Mouse (Mus musculus) cerebellum, adult 11-12 months (tissue): Measurements from ENCODE around the gene Tmco3.
"Not testable (repeated sequence)": the region's sequence is repeated elsewhere in the genome, so short reads cannot be mapped to it uniquely, and the experiment has no call there.

Experiments used
- DNase-seq: peaks from one replicate; pipeline ENCODE4 v3.0.0; 2022

Gene Tmco3

GRCm38 (mm10) chr8:13306916-13307315, 18.9 kb downstream of the Tmco3 start:
- DNase-seq: no peak

- no peak for DNase-seq
Measured at GRCm38 (mm10) chr8:13314922-13315321, 26.9 kb downstream of the Tmco3 start.

- DNase-seq: no peak
Measured at GRCm38 (mm10) chr8:13316671-13317070, 28.7 kb downstream of the Tmco3 start.

GRCm38 (mm10) chr8:13326598-13326997, 38.6 kb downstream of the Tmco3 start:
- DNase-seq: no peak

GRCm38 (mm10) chr8:13334671-13335070, 46.7 kb downstream of the Tmco3 start:
- no peak for DNase-seq

- DNase-seq: not testable (repeated sequence)
Measured at GRCm38 (mm10) chr8:13337245-13337644, 49.3 kb downstream of the Tmco3 start.

- DNase-seq: no peak
Measured at GRCm38 (mm10) chr8:13337678-13338077, 49.7 kb downstream of the Tmco3 start.

GRCm38 (mm10) chr8:13338255-13338860, 50.4 kb downstream of the Tmco3 start, which contains the start of gene Tfdp1:
Gene Tfdp1, plus strand, starts transcription at chr8:13338751.
- DNase-seq: peak; percentile 91

GRCm38 (mm10) chr8:13338901-13339645, 51.1 kb downstream of the Tmco3 start:
- DNase-seq: peak; percentile 66

GRCm38 (mm10) chr8:13339646-13339990, 51.6 kb downstream of the Tmco3 start:
- DNase-seq: no peak

GRCm38 (mm10) chr8:13340650-13341049, 52.7 kb downstream of the Tmco3 start:
- DNase-seq: no peak

GRCm38 (mm10) chr8:13342340-13342739, 54.4 kb downstream of the Tmco3 start:
- no peak for DNase-seq

- DNase-seq: no peak
Measured at GRCm38 (mm10) chr8:13343134-13343533, 55.1 kb downstream of the Tmco3 start.

- DNase-seq: no peak
Measured at GRCm38 (mm10) chr8:13350052-13350451, 62.1 kb downstream of the Tmco3 start.

- no peak for DNase-seq
Measured at GRCm38 (mm10) chr8:13351593-13351992, 63.6 kb downstream of the Tmco3 start.

- DNase-seq: no peak
Measured at GRCm38 (mm10) chr8:13352601-13353000, 64.6 kb downstream of the Tmco3 start.

GRCm38 (mm10) chr8:13353155-13353833, 65.3 kb downstream of the Tmco3 start:
- no peak for DNase-seq

GRCm38 (mm10) chr8:13353883-13354282, 65.9 kb downstream of the Tmco3 start:
- DNase-seq: no peak

- no peak for DNase-seq
Measured at GRCm38 (mm10) chr8:13356221-13356620, 68.2 kb downstream of the Tmco3 start.

- DNase-seq: no peak
Measured at GRCm38 (mm10) chr8:13356681-13357080, 68.7 kb downstream of the Tmco3 start.

GRCm38 (mm10) chr8:13360213-13360612, 72.2 kb downstream of the Tmco3 start:
- no peak for DNase-seq

GRCm38 (mm10) chr8:13361865-13362264, 73.9 kb downstream of the Tmco3 start:
- no peak for DNase-seq
